Mouse (Mus musculus): ENCODE results near the gene Scamp2.

- TF ChIP-seq CTCF (IDR thresholded peaks at IDR 0.05): peak; percentile 51
- no peak for TF ChIP-seq EP300 (IDR thresholded peaks at IDR 0.05)
Observed at GRCm38 (mm10) chr9:57633481-57634024, 72.8 kb downstream of the Scamp2 start.

All from lung, postnatal 0 days (tissue).